Mouse (Mus musculus): ENCODE measurements at regions not wholly inside any gene's neighbourhood (a gene's known extent, or its start where the extent isn't known, plus 50 kb on each side); places are given as distances from the start of the nearest gene placed in this dataset.

- DNase-seq (ENCODE audit: low spot score): no peak
These were observed 92.3 kb upstream of the Dab2 start for GRCm38 (mm10) chr15:6207239-6207638.

DNA sequence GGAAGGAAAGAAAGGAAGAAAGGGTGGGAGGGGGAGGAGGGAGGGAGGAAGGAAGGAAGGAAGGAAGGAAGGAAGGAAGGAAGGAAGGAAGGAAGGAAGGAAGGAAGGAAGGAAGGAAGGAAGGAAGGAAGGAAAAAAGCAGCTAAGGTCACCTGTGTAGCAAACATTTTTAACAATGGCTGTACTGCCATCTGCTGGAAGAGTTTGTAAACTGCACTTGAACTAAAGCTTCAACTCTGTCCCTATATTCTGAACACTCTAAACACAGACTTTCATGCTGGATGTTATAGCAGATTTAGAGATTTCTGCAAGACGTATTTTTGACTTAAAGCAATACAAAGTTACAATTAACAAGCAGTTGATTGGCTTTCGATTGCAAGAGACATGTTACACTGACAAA lies 90.3 kb upstream of the Dab2 start:
- DNase-seq (ENCODE audit: low spot score): no peak

GRCm38 (mm10) chr15:6218087-6218486 lies 81.5 kb upstream of the Dab2 start:
- DNase-seq (ENCODE audit: low spot score): no peak

DNA sequence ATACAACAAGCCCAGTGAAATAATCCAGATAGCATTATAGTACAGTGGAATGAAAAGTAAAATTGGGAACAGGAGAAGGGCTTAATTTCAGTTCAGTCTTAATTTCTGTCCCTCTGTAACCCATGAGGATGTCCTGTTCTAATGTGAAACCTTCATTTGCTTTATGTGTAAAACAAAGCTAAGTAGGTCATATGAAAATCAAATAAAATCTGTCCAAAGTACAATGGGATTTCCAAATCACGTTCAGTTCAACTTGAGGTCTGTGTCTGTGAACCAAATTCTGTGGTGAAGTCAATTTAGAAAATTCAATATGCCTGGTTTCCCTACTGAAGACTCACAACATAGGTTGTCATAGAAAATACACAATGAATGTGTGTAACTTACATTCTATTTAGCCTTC lies 74.4 kb upstream of the Dab2 start:
- DNase-seq (ENCODE audit: low spot score): no peak

DNA sequence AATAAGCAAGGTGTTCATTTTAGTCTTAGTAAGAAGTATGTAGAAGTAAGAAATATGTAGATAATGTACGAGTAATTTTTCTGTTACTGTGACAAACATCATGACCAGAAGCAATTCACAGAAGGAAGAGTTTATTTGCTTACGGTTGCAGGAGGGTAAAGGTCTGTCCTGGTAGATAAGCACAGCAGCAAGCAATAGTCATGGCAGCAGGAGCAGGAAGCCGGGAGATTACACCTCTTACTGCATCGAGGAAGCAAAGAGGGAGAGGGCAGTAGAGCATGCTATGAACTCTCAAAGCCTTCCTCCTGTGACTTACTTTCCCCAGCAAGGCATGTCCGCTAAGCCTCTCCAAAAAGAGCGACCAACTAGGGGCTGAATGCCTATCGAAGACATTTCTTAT lies 69.0 kb upstream of the Dab2 start:
- no peak for DNase-seq (ENCODE audit: low spot score)

DNA sequence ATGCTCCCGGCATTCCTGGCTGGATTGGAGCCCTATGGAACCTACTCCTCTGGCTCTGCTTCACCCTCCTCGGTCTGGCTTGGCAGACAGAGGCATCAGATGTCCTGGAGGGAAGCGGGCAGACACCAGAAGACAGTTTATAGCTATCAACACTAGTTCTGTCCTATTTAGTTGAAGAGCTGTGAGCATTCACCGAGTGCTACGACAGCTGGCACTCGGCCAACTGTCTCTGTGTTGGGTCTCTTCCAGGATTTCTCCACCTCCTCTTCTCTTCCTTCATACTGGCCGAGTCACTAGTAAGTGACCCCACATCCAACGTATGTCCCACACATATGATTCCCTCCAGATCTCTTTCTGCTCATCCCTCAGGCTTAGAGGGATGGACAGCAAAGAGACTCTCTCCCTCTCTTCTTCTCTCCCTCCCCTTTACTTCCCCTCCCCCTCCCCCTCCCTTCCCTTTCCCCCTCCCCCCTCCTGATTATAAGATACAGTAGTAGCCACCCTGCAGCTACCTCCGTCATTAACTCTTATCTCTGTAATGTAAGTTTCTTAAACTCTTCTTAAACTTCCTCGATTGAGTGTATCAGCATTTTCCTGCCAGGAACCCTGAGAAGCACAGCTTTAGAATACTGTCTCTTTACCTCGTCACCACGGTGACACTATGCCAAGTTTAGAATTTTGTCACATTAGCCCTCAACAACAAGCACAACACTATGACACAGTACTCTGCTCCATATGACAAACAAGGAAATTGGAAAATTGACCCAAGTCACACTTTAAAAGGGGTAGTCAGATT lies 68.1 kb upstream of the Dab2 start:
- DNase-seq (ENCODE audit: low spot score): no peak

DNA sequence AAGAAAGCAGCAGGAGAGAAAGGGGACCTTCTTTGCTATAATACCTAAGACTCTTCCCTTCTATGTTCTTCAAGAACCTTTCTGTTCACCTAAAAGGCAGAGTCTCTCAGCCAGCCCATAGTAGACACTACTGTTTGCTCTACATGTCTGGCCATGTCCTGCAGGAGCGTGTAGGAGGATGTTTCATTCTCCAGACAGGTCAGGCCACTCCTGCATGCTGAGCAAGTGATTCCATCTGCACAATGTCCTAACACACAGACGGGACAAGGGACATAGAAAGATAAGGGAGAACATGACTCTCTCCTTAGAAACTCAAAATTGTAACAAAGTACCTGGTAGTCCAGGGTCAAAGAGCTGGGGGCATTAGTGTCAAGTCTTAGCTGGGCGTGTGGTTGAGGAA lies 66.0 kb upstream of the Dab2 start:
- DNase-seq (ENCODE audit: low spot score): no peak

DNA sequence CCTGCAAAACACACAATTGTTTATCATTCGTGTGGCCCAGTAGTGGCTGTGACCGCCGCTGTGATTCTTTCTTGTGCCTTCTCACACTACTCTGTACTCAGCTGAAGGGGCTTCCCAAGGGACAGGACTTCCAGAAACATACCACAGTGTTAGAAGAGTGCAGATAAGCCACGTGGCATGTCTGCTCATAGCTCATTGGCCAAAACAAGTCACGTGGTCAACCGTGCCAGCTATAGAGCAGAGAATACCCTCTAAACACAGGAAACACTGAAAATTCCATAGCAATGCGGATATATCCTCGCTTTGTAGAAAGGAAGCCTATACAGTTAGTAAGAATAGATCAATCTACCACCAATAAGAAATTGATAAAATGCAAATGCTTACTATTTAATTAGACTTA lies 63.0 kb upstream of the Dab2 start:
- DNase-seq (ENCODE audit: low spot score): peak; percentile 29

DNA sequence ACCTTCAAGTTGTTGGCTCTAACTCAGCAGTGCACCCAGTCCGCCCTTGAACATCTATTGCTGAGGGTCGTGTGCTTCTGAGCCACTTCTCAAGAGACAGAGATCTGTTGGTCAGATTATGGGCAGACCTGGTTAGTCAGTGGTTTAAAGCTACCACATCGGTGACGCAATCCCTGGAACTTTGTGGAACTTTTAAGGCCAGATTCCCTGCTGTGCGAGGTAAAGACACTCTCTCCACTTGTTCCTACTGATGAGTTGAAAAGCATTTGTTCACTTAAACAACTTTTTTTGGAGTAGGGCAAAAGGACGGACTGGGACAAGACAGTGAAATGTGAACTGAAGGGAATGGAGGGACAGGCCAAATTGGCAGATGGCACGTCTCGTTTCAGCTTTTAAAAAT lies 61.9 kb upstream of the Dab2 start:
- no peak for DNase-seq (ENCODE audit: low spot score)

DNA sequence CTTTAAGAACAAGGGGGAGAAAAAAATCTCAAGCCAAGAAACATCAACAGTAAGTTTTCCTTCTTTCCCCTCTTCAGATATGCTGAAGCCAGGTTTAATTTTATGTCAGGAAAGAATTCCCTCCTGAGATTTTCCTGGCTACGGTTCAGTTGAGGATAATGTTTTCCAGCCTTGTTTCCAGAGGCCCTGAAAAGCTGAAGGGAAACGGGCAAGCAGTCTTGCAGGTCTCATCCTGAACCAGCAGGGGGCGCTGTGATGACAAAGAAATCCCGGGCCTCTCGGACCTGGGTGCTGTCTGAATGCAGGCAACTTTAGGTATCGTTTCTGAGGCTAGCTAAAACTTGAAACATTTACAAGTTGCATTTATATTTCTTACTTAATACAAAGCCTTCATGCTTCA lies 61.5 kb upstream of the Dab2 start:
- DNase-seq (ENCODE audit: low spot score): peak; percentile 76

DNA sequence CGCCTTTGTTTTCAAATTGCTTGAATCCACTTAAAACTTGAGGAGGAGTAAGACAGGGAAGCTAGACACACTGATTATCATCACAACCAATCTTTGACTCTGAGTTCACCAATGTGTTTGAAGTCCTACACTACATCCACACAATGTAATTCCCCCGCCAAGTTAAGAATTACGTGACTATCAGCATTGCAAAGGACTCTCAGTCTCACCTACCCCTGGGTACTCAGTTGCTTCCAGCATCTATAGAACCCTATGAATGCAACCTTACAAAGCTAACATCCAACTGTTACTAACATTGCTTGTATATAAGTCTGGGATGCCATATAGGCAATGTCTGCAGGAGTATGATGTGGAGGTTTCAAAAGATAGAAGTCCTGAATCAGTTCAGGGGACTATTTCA lies 60.8 kb upstream of the Dab2 start:
- no peak for DNase-seq (ENCODE audit: low spot score)

- no peak for DNase-seq (ENCODE audit: low spot score)
These were observed 57.5 kb upstream of the Dab2 start for GRCm38 (mm10) chr15:6242132-6242531.

- DNase-seq (ENCODE audit: low spot score): no peak
These were observed 55.2 kb upstream of the Dab2 start for GRCm38 (mm10) chr15:6244401-6244800.

DNA sequence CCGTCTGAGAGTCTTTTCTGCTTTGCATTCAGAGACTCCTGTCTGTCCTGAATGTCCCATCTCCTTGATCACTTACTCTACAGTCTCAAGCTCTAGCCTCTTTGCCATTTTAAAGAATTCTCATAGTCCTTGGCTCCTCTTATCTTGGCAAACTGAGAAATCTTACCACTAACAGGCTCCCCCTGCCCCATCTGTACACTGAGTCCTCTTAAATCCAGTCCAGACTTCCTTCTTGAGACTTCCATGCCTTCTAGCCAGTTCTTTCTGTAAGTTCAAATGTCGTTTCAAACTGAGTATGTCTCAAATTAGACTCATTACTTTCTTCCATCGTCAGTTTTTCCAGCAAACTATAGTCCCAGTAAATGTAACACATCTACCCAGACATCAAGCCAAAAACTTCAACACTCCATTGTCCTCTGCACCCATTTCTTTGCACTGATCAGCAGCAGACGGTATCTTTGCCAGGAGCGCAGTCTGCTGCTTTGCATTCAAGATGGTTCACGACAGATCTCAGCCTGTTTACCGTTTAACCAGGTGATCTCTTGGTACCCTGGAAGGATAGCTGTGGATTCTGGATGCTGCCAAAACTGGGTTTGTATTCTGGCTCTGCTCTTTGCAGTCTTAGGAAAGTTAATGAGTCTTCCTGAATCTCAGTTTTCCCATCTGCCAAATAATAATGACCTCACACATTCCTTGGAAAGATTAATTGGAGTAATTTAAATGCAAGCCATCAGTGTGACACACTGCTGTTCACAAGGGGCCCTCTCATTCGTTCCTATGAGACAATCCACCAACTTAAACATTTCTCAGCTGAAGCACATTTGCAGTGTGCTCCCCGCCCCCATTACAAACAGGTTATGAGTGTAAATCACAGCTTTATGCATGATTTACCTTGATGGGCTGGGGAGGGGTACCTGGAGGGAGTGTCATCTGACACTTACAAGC lies 53.4 kb upstream of the Dab2 start:
- DNase-seq (ENCODE audit: low spot score): no peak

DNA sequence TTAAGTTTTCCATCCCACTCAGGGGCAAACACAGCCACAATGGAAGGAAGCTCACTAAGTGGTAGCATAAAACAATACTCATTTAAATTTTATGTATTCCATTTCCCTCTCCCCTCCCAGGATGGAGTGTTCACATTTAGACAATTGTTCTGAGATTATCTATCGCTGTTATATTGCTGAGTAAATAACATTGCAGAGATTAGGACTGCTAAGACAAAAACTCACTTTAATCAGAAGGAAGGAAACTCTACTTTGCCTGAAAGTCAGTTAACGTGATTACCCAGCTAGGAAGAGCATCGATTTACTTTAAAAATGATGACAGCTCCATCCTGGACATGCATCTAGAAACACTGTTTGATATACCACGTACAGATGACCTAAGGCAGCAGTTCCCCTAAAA lies 51.1 kb upstream of the Dab2 start:
- no peak for DNase-seq (ENCODE audit: low spot score)

Data from testis, postnatal 14 days (tissue).